Mouse (Mus musculus): ENCODE data around the gene Hist1h4m. TPM values are rescaled to one million over a fixed set of nuclear protein-coding genes. Genes with fewer than 3 reads are reported as not detected.
"Not testable (repeated sequence)": the region's sequence is repeated elsewhere in the genome, so short reads cannot be mapped to it uniquely, and the experiment has no call there.

Hist1h4m gene
- polyA plus RNA-seq, 1 experiment from 2014 or later: not detected

- Histone ChIP-seq H3K9ac (ENCODE audit: low read depth, low read length) (no peak overlapping the region), H3K4me3 (ENCODE audit: low read depth, low read length) (peak overlapping the region; percentile 37), H3K36me3 (ENCODE audit: control insufficient read depth, insufficient read depth, low read length) (no peaks in the 10 kb centered on the region), H3K27ac (ENCODE audit: low read length) (0 out of 2 replicates have a peak overlapping the region, but pooled peaks have one; percentile 2), H3K4me2 (ENCODE audit: low read length) (peak overlapping the region; percentile 87), H3K9me3 (replicated peaks; ENCODE audit: control insufficient read depth, low read length, poor library complexity, severe bottlenecking) (no peaks in the 10 kb centered on the region), H3K27me3 (ENCODE audit: control insufficient read depth, insufficient read depth, low read depth, low read length) (no peaks in the 10 kb centered on the region; the same call in 1 of the 2 replicates), H3K4me1 (ENCODE audit: control insufficient read depth, insufficient read depth, low read length) (peaks cover 31% of the 10 kb centered on the region)
- WGBS: 2% methylated on average over 9 of the region's 9 CpGs
- no peak for ATAC-seq
Measured at GRCm38 (mm10) chr13:21783734-21784161, 27.8 kb upstream of the Hist1h4m start.

- Histone ChIP-seq H3K4me2 (ENCODE audit: low read length) (no peak overlapping the region), H3K36me3 (ENCODE audit: control insufficient read depth, insufficient read depth, low read length) (no peaks in the 10 kb centered on the region), H3K4me3 (ENCODE audit: low read depth, low read length) (no peak overlapping the region), H3K9ac (ENCODE audit: low read depth, low read length) (no peak overlapping the region), H3K4me1 (ENCODE audit: control insufficient read depth, insufficient read depth, low read length) (peaks cover 31% of the 10 kb centered on the region), H3K27me3 (ENCODE audit: control insufficient read depth, insufficient read depth, low read depth, low read length) (no peaks in the 10 kb centered on the region; the same call in 1 of the 2 replicates), H3K9me3 (replicated peaks; ENCODE audit: control insufficient read depth, low read length, poor library complexity, severe bottlenecking) (no peaks in the 10 kb centered on the region), H3K27ac (ENCODE audit: low read length) (no peak overlapping the region)
- ATAC-seq: no peak
- WGBS: 19% methylated on average over 6 of the region's 6 CpGs
Measured at GRCm38 (mm10) chr13:21784311-21784710, 27.2 kb upstream of the Hist1h4m start.

GRCm38 (mm10) chr13:21786189-21786898 is 25.2 kb upstream of the Hist1h4m start:
- Histone ChIP-seq H3K27me3 (ENCODE audit: control insufficient read depth, insufficient read depth, low read depth, low read length) (no peaks in the 10 kb centered on the region), H3K27ac (ENCODE audit: low read length) (peak overlapping the region; percentile 70), H3K4me2 (ENCODE audit: low read length) (peak overlapping the region; percentile 64), H3K9ac (ENCODE audit: low read depth, low read length) (peak overlapping the region; percentile 60; the same call in 1 of the 2 replicates), H3K4me3 (ENCODE audit: low read depth, low read length) (peak overlapping the region; percentile 37), H3K9me3 (replicated peaks; ENCODE audit: control insufficient read depth, low read length, poor library complexity, severe bottlenecking) (no peaks in the 10 kb centered on the region), H3K4me1 (ENCODE audit: control insufficient read depth, insufficient read depth, low read length) (peaks cover 25% of the 10 kb centered on the region), H3K36me3 (ENCODE audit: control insufficient read depth, insufficient read depth, low read length) (no peaks in the 10 kb centered on the region)
- ATAC-seq: no peak
- WGBS: 2% methylated on average over 8 of the region's 8 CpGs

GRCm38 (mm10) chr13:21786899-21787629 is 24.5 kb upstream of the Hist1h4m start, which contains the start of the genes Hist1h2an and Hist1h2bp:
Gene Hist1h2an (minus strand): TSS chr13:21787218.
Gene Hist1h2bp (plus strand): TSS chr13:21787461.
- WGBS: under 1% methylated on average over 35 of the region's 63 CpGs
- Histone ChIP-seq H3K27ac (ENCODE audit: low read length) (peak within 1 kb of the TSS; percentile 70), H3K4me3 (ENCODE audit: low read depth, low read length) (peak within 1 kb of the TSS; percentile 37), H3K9ac (ENCODE audit: low read depth, low read length) (peak within 1 kb of the TSS; percentile 60; the same call in 1 of the 2 replicates), H3K4me1 (ENCODE audit: control insufficient read depth, insufficient read depth, low read length) (peaks cover 25% of the 10 kb centered on the region), H3K4me2 (ENCODE audit: low read length) (peak within 1 kb of the TSS; percentile 64)
- peak; percentile 96 for ATAC-seq
- not testable (repeated sequence) for H3K9me3 ChIP-seq (replicated peaks; ENCODE audit: control insufficient read depth, low read length, poor library complexity, severe bottlenecking); H3K27me3 ChIP-seq (ENCODE audit: control insufficient read depth, insufficient read depth, low read depth, low read length); H3K36me3 ChIP-seq (ENCODE audit: control insufficient read depth, insufficient read depth, low read length)

- peaks cover 18% of the 10 kb centered on the region for H3K4me1 ChIP-seq (ENCODE audit: control insufficient read depth, insufficient read depth, low read length)
- no peaks in the 10 kb centered on the region for H3K27me3 ChIP-seq (ENCODE audit: control insufficient read depth, insufficient read depth, low read depth, low read length)
- H3K4me2 ChIP-seq (ENCODE audit: low read length): peak overlapping the region; percentile 52
- ATAC-seq: peak; percentile 18
- H3K36me3 ChIP-seq (ENCODE audit: control insufficient read depth, insufficient read depth, low read length): no peaks in the 10 kb centered on the region
- H3K4me3 ChIP-seq (ENCODE audit: low read depth, low read length): no peak overlapping the region
- no peaks in the 10 kb centered on the region for H3K9me3 ChIP-seq (replicated peaks; ENCODE audit: control insufficient read depth, low read length, poor library complexity, severe bottlenecking)
- H3K27ac ChIP-seq (ENCODE audit: low read length): no peak overlapping the region
- H3K9ac ChIP-seq (ENCODE audit: low read depth, low read length): no peak overlapping the region
- WGBS: 12% methylated on average over 14 of the region's 21 CpGs
Measured at GRCm38 (mm10) chr13:21787760-21788593, 23.6 kb upstream of the Hist1h4m start.

GRCm38 (mm10) chr13:21789925-21790324 is 21.6 kb upstream of the Hist1h4m start:
- H3K9me3 ChIP-seq (replicated peaks; ENCODE audit: control insufficient read depth, low read length, poor library complexity, severe bottlenecking): no peaks in the 10 kb centered on the region
- H3K27ac ChIP-seq (ENCODE audit: low read length): no peak overlapping the region
- no peaks in the 10 kb centered on the region for H3K36me3 ChIP-seq (ENCODE audit: control insufficient read depth, insufficient read depth, low read length)
- no peak overlapping the region for H3K9ac ChIP-seq (ENCODE audit: low read depth, low read length)
- peaks cover 15% of the 10 kb centered on the region for H3K4me1 ChIP-seq (ENCODE audit: control insufficient read depth, insufficient read depth, low read length)
- no peaks in the 10 kb centered on the region for H3K27me3 ChIP-seq (ENCODE audit: control insufficient read depth, insufficient read depth, low read depth, low read length)
- 61% methylated on average over 6 of the region's 6 CpGs for WGBS
- no peak overlapping the region for H3K4me3 ChIP-seq (ENCODE audit: low read depth, low read length)
- no peak overlapping the region for H3K4me2 ChIP-seq (ENCODE audit: low read length)
- no peak for ATAC-seq

GRCm38 (mm10) chr13:21790601-21791283 is 20.8 kb upstream of the Hist1h4m start:
- Histone ChIP-seq H3K27ac (ENCODE audit: low read length) (no peak overlapping the region), H3K9me3 (replicated peaks; ENCODE audit: control insufficient read depth, low read length, poor library complexity, severe bottlenecking) (no peaks in the 10 kb centered on the region), H3K36me3 (ENCODE audit: control insufficient read depth, insufficient read depth, low read length) (no peaks in the 10 kb centered on the region), H3K9ac (ENCODE audit: low read depth, low read length) (peak overlapping the region; percentile 30; the same call in 1 of the 2 replicates), H3K4me3 (ENCODE audit: low read depth, low read length) (no peak overlapping the region), H3K4me2 (ENCODE audit: low read length) (peak overlapping the region; percentile 42), H3K4me1 (ENCODE audit: control insufficient read depth, insufficient read depth, low read length) (peaks cover 15% of the 10 kb centered on the region), H3K27me3 (ENCODE audit: control insufficient read depth, insufficient read depth, low read depth, low read length) (no peaks in the 10 kb centered on the region)
- 6% methylated on average over 18 of the region's 18 CpGs for whole genome bisulfite sequencing
- no peak for ATAC-seq

GRCm38 (mm10) chr13:21795584-21795983 is 16.0 kb upstream of the Hist1h4m start:
- no peaks in the 10 kb centered on the region for H3K9me3 ChIP-seq (replicated peaks; ENCODE audit: control insufficient read depth, low read length, poor library complexity, severe bottlenecking)
- ATAC-seq: no peak
- peaks cover 4% of the 10 kb centered on the region for H3K4me1 ChIP-seq (ENCODE audit: control insufficient read depth, insufficient read depth, low read length)
- no peak overlapping the region for H3K27ac ChIP-seq (ENCODE audit: low read length)
- H3K36me3 ChIP-seq (ENCODE audit: control insufficient read depth, insufficient read depth, low read length): no peaks in the 10 kb centered on the region
- H3K27me3 ChIP-seq (ENCODE audit: control insufficient read depth, insufficient read depth, low read depth, low read length): no peaks in the 10 kb centered on the region
- no peak overlapping the region for H3K9ac ChIP-seq (ENCODE audit: low read depth, low read length)
- H3K4me2 ChIP-seq (ENCODE audit: low read length): no peak overlapping the region
- 94% methylated on average over 7 of the region's 7 CpGs for WGBS
- no peak overlapping the region for H3K4me3 ChIP-seq (ENCODE audit: low read depth, low read length)
